27 mouse cellular contexts compared by ENCODE assay signal in genomic region chr15:102757686-102758085, GRCm38 (mm10). TPM values are rescaled to one million over a fixed set of nuclear protein-coding genes. Genes with fewer than 3 reads are reported as not detected.
DNase-seq lines count a peak whose midpoint lies in the region; ATAC-seq and TF ChIP-seq lines count a peak whose summit lies in the region.
"Had no signal": no experiment of that assay in that cellular context is flagged by ENCODE, and none has a peak within 500 bp of the region (broad histone marks: within the 10 kb centered on the region; RNA-seq: fewer than 3 reads in every experiment).

No protein-coding gene starts in this region.

- no peak overlapping the region for H3K27ac ChIP-seq in kidney, postnatal 0 days
- H3K27ac ChIP-seq in kidney, embryonic 14.5 days (ENCODE audit: low read depth, low read length), result no peak overlapping the region
- H3K27ac ChIP-seq in midbrain, postnatal 0 days (ENCODE audit: low read depth, low read length), result no peak overlapping the region
- H3K27ac ChIP-seq in midbrain, embryonic 16.5 days (ENCODE audit: low read length), result no peak overlapping the region
- H3K27ac ChIP-seq: embryonic facial prominence, embryonic 12.5 days; embryonic facial prominence, embryonic 15.5 days; forebrain, embryonic 12.5 days; forebrain, embryonic 15.5 days; heart, adult 2 months; heart, embryonic 10.5 days; heart, embryonic 13.5 days; hindbrain, embryonic 14.5 days; hindbrain, postnatal 0 days had no signal

- no peaks in the 10 kb centered on the region for H3K4me1 ChIP-seq in kidney, postnatal 0 days (replicated peaks; ENCODE audit: insufficient read depth, low read length)
- H3K4me1 ChIP-seq in kidney, embryonic 14.5 days (ENCODE audit: control insufficient read depth, insufficient read depth, low read length), result no peaks in the 10 kb centered on the region
- H3K4me1 ChIP-seq in midbrain, postnatal 0 days (ENCODE audit: insufficient read depth, low read length), result 0 out of 2 replicates have a peak, but pooled peaks cover 6% of the 10 kb centered on the region
- H3K4me1 ChIP-seq in midbrain, embryonic 16.5 days (ENCODE audit: control insufficient read depth, insufficient read depth, low read length), result peaks cover 14% of the 10 kb centered on the region
- H3K4me1 ChIP-seq: embryonic facial prominence, embryonic 12.5 days; embryonic facial prominence, embryonic 15.5 days; heart, embryonic 13.5 days had no signal

- TF ChIP-seq CTCF in kidney, postnatal 0 days (IDR thresholded peaks at IDR 0.05; ENCODE audit: low read depth), result 0 out of 2 replicates have a peak, but pooled peaks have one; percentile 6
- TF ChIP-seq CTCF in midbrain, postnatal 0 days (IDR thresholded peaks at IDR 0.05), result peak; percentile 24

- no peak for ATAC-seq in kidney, postnatal 0 days (replicated peaks; ENCODE audit: low FRiP score, low read depth)
- ATAC-seq in kidney, embryonic 14.5 days (ENCODE audit: low FRiP score, low TSS enrichment), result no peak
- ATAC-seq in midbrain, postnatal 0 days (ENCODE audit: low FRiP score), result no peak
- no peak for ATAC-seq in midbrain, embryonic 16.5 days
- ATAC-seq: forebrain, embryonic 15.5 days; hindbrain, postnatal 0 days; inflammation-experienced regulatory T-cells, adult 6 months had no signal

- 0 out of 2 replicates have a peak, but pooled peaks cover 4% of the 10 kb centered on the region for H3K27me3 ChIP-seq in kidney, postnatal 0 days (ENCODE audit: insufficient read depth, low read length)
- peaks cover 17% of the 10 kb centered on the region for H3K27me3 ChIP-seq in kidney, embryonic 14.5 days (ENCODE audit: control insufficient read depth, insufficient read depth, low read length)
- 0 out of 2 replicates have a peak, but pooled peaks cover 12% of the 10 kb centered on the region for H3K27me3 ChIP-seq in midbrain, postnatal 0 days (ENCODE audit: insufficient read depth, low read length)
- peaks cover 14% of the 10 kb centered on the region for H3K27me3 ChIP-seq in midbrain, embryonic 16.5 days (ENCODE audit: control insufficient read depth, insufficient read depth, low read depth, low read length)

- H3K36me3 ChIP-seq in kidney, postnatal 0 days (ENCODE audit: insufficient read depth, low read length), result no peaks in the 10 kb centered on the region
- H3K36me3 ChIP-seq in kidney, embryonic 14.5 days (ENCODE audit: control insufficient read depth, insufficient read depth, low read length), result no peaks in the 10 kb centered on the region
- H3K36me3 ChIP-seq in midbrain, postnatal 0 days (ENCODE audit: insufficient read depth, low read length), result no peaks in the 10 kb centered on the region
- no peaks in the 10 kb centered on the region for H3K36me3 ChIP-seq in midbrain, embryonic 16.5 days (ENCODE audit: control insufficient read depth, insufficient read depth, low read length)
- H3K36me3 ChIP-seq: embryonic facial prominence, embryonic 12.5 days; embryonic facial prominence, embryonic 15.5 days; forebrain, embryonic 12.5 days; forebrain, embryonic 15.5 days; heart, embryonic 10.5 days; heart, embryonic 13.5 days had no signal

- H3K4me2 ChIP-seq in kidney, postnatal 0 days (ENCODE audit: low read length), result no peak overlapping the region
- no peak overlapping the region for H3K4me2 ChIP-seq in kidney, embryonic 14.5 days (replicated peaks; ENCODE audit: low read depth, low read length)
- no peak overlapping the region for H3K4me2 ChIP-seq in midbrain, postnatal 0 days (ENCODE audit: low read depth, low read length, poor library complexity, severe bottlenecking)
- H3K4me2 ChIP-seq in midbrain, embryonic 16.5 days (ENCODE audit: low read length), result no peak overlapping the region
- H3K4me2 ChIP-seq: embryonic facial prominence, embryonic 12.5 days; embryonic facial prominence, embryonic 15.5 days; forebrain, embryonic 12.5 days; forebrain, embryonic 15.5 days; heart, embryonic 13.5 days; hindbrain, embryonic 14.5 days had no signal

- no peak overlapping the region for H3K9ac ChIP-seq in kidney, postnatal 0 days (ENCODE audit: low read depth, low read length)
- H3K9ac ChIP-seq in kidney, embryonic 14.5 days (ENCODE audit: low read depth, low read length), result no peak overlapping the region
- no peak overlapping the region for H3K9ac ChIP-seq in midbrain, postnatal 0 days (replicated peaks; ENCODE audit: low read length, poor library complexity, severe bottlenecking)
- no peak overlapping the region for H3K9ac ChIP-seq in midbrain, embryonic 16.5 days (ENCODE audit: low read depth, low read length)
- H3K9ac ChIP-seq: embryonic facial prominence, embryonic 12.5 days; embryonic facial prominence, embryonic 15.5 days; forebrain, embryonic 12.5 days; forebrain, embryonic 15.5 days; heart, embryonic 13.5 days; hindbrain, embryonic 14.5 days had no signal

- H3K4me3 ChIP-seq in kidney, postnatal 0 days (replicated peaks; ENCODE audit: low read depth, low read length), result no peak overlapping the region
- no peak overlapping the region for H3K4me3 ChIP-seq in kidney, embryonic 14.5 days (ENCODE audit: low read length)
- H3K4me3 ChIP-seq in midbrain, postnatal 0 days (ENCODE audit: low read depth, low read length), result no peak overlapping the region
- no peak overlapping the region for H3K4me3 ChIP-seq in midbrain, embryonic 16.5 days (ENCODE audit: low read depth, low read length)
- H3K4me3 ChIP-seq: embryonic facial prominence, embryonic 12.5 days; embryonic facial prominence, embryonic 15.5 days; forebrain, embryonic 12.5 days; forebrain, embryonic 15.5 days; heart, adult 2 months; heart, embryonic 10.5 days; heart, embryonic 13.5 days had no signal

- H3K9me3 ChIP-seq in kidney, postnatal 0 days (replicated peaks; ENCODE audit: low read length), result no peaks in the 10 kb centered on the region
- H3K9me3 ChIP-seq in kidney, embryonic 14.5 days (ENCODE audit: control insufficient read depth, low read length), result no peaks in the 10 kb centered on the region
- no peaks in the 10 kb centered on the region for H3K9me3 ChIP-seq in midbrain, postnatal 0 days (ENCODE audit: low read length)
- H3K9me3 ChIP-seq in midbrain, embryonic 16.5 days (replicated peaks; ENCODE audit: control insufficient read depth, low read length, poor library complexity, severe bottlenecking), result no peaks in the 10 kb centered on the region
- H3K9me3 ChIP-seq: embryonic facial prominence, embryonic 15.5 days; forebrain, embryonic 12.5 days; forebrain, embryonic 15.5 days; heart, embryonic 10.5 days; heart, embryonic 13.5 days had no signal

- WGBS in kidney, postnatal 0 days, result 97% methylated on average over 1 of the region's 1 CpGs
- WGBS in kidney, embryonic 14.5 days, result 100% methylated on average over 1 of the region's 1 CpGs
- WGBS in midbrain, postnatal 0 days, result 100% methylated on average over 1 of the region's 1 CpGs
- WGBS in midbrain, embryonic 16.5 days, result 90% methylated on average over 1 of the region's 1 CpGs

- no peak for DNase-seq in kidney, postnatal 0 days (ENCODE audit: low spot score)
- no peak for DNase-seq in midbrain, postnatal 0 days (ENCODE audit: low spot score)
- peak; percentile 60 for DNase-seq in ZHBTc4 (ENCODE audit: low read depth, low spot score)
- no peak for DNase-seq in thymus, postnatal 4 days
- DNase-seq in adrenal gland, postnatal 14 days, result no peak
- DNase-seq: adrenal gland, adult 2 months; adrenal gland, postnatal 25 days; B cell, adult 2 months; cerebellum, adult 18-20 months; cerebellum, adult 9-10 months; cerebellum, postnatal 25 days; gastrocnemius, postnatal 10 days; gastrocnemius, postnatal 36 days; heart, adult 2 months; heart, postnatal 14 days; heart, postnatal 4 days had no signal

RNA-seq across cellular contexts. Expression of gene Calcoco1, which starts 35.7 kb away (rescaled TPM):
- polyA plus RNA-seq in kidney, postnatal 0 days (2015; fragmentation: Nextera tagmentation; extraction: Ambion mirVana), result 55.2 and 57.5 TPM in 2 replicates
- polyA plus RNA-seq in kidney, embryonic 14.5 days (2014; fragmentation: Nextera tagmentation; extraction: Ambion mirVana), result 26.1 and 41.3 TPM in 2 replicates
- total RNA-seq in midbrain, postnatal 0 days (2014; rRNA removed), result 34.4 and 34.7 TPM in 2 replicates
- 27.1 and 27.2 TPM in 2 replicates for polyA plus RNA-seq in midbrain, postnatal 0 days (2015; fragmentation: Nextera tagmentation; extraction: Ambion mirVana)
- 38.3 and 38.7 TPM in 2 replicates for polyA plus RNA-seq in midbrain, embryonic 16.5 days (2015; fragmentation: Nextera tagmentation; extraction: Ambion mirVana)
- 85.8 and 96.7 TPM in 2 replicates for total RNA-seq in adrenal gland, postnatal 14 days (2021)
